9 mouse cellular contexts compared by ENCODE assay signal in the genomic region with DNA sequence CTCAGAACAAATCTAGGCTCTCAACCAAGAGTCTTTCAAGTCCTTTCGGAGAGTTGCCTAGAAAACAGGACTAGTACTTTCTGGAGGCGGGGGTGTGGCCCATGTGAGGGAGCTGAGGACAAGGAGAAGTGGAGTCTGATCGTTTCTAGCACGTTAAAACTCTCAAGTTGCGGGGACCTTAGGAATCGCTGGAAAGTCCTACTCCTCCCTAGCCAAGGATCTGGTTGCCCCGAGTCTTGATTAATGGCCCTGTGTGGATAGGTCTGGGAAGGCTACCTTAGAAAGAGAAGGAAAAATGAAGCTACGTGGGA. TPM values are rescaled to one million over a fixed set of nuclear protein-coding genes. Genes with fewer than 3 reads are reported as not detected.
DNase-seq lines count a peak whose midpoint lies in the region; ATAC-seq and TF ChIP-seq lines count a peak whose summit lies in the region.
"Had no signal": no experiment of that assay in that cellular context is flagged by ENCODE, and none has a peak within 500 bp of the region (broad histone marks: within the 10 kb centered on the region; RNA-seq: fewer than 3 reads in every experiment).

No protein-coding gene starts in this region.

- 4% methylated on average over 8 of the region's 8 CpGs for WGBS in embryonic facial prominence, embryonic 12.5 days
- WGBS in kidney, adult 2 months: 5% methylated on average over 8 of the region's 8 CpGs

- H3K4me2 ChIP-seq in embryonic facial prominence, embryonic 12.5 days (replicated peaks): peak overlapping the region; percentile 91

- no peak for TF ChIP-seq POLR2A in kidney, adult 2 months (IDR thresholded peaks at IDR 0.05; ENCODE audit: low read depth, low read length)

- TF ChIP-seq CTCF in kidney, adult 2 months (conservative IDR thresholded peaks at IDR 0.05; ENCODE audit: insufficient read depth, insufficient read length, low read depth, low read length): no peak

- peaks cover 55% of the 10 kb centered on the region for H3K4me1 ChIP-seq in embryonic facial prominence, embryonic 12.5 days
- peaks cover 8% of the 10 kb centered on the region; the same call in 1 of the 2 replicates for H3K4me1 ChIP-seq in kidney, adult 2 months (ENCODE audit: control insufficient read depth, insufficient read depth, low read length)

- 0 out of 2 replicates have a peak overlapping the region, but pooled peaks have one; percentile 38 for H3K4me3 ChIP-seq in embryonic facial prominence, embryonic 12.5 days
- H3K4me3 ChIP-seq in kidney, adult 2 months (ENCODE audit: insufficient read depth, low read depth, low read length): peak overlapping the region; percentile 46

- H3K27ac ChIP-seq in embryonic facial prominence, embryonic 12.5 days: no peak overlapping the region
- H3K27ac ChIP-seq in kidney, adult 2 months (ENCODE audit: insufficient read depth, low read depth, low read length): peak overlapping the region; percentile 87

- H3K9ac ChIP-seq in embryonic facial prominence, embryonic 12.5 days: no peak overlapping the region

- H3K9me3 ChIP-seq in embryonic facial prominence, embryonic 12.5 days: no peaks in the 10 kb centered on the region

- ATAC-seq in embryonic facial prominence, embryonic 12.5 days (ENCODE audit: insufficient number of reproducible peaks, insufficient read depth, low FRiP score, low TSS enrichment): no peak

- DNase-seq in kidney, adult 11 months: peak; percentile 52
- no peak for DNase-seq in kidney, adult 9 months
- DNase-seq in kidney, adult 2 months: no peak
- peak; percentile 81 for DNase-seq in lung, postnatal 10 days
- DNase-seq in cerebellum, adult 11-12 months: no peak
- DNase-seq in right cerebral cortex, postnatal 14 days: no peak
- DNase-seq in layer of hippocampus, adult 8-10 months (ENCODE audit: low spot score in 2 of 2): no peak

- H3K27me3 ChIP-seq in embryonic facial prominence, embryonic 12.5 days: peaks cover 89% of the 10 kb centered on the region
- H3K27me3 ChIP-seq in kidney, adult 2 months (replicated peaks; ENCODE audit: control insufficient read depth, insufficient read depth, low read length): no peaks in the 10 kb centered on the region

- no peaks in the 10 kb centered on the region for H3K36me3 ChIP-seq in embryonic facial prominence, embryonic 12.5 days
- no peaks in the 10 kb centered on the region for H3K36me3 ChIP-seq in kidney, adult 2 months (ENCODE audit: control insufficient read depth, insufficient read depth, low read length)

RNA-seq across cellular contexts. Expression of gene Ltbp4, which starts 6.0 kb away (rescaled TPM):
- polyA plus RNA-seq in embryonic facial prominence, embryonic 12.5 days (2016; fragmentation: Nextera tagmentation; extraction: Ambion mirVana): 15.9 and 16.8 TPM in 2 replicates
- polyA plus RNA-seq in kidney, adult 2 months (2012; rRNA removed): 76.9 and 84.7 TPM in 2 replicates
- total RNA-seq in layer of hippocampus, adult 8-10 months (2022): 10 to 100 TPM; 48.5 to 59.4 (median 57.9) TPM
- total RNA-seq: hematopoietic stem cell, adult 5-6 weeks had no signal

RNA-seq across cellular contexts. Expression of gene Shkbp1, which starts 24.3 kb away (rescaled TPM):
- 75.8 and 83.2 TPM in 2 replicates for polyA plus RNA-seq in embryonic facial prominence, embryonic 12.5 days (2016; fragmentation: Nextera tagmentation; extraction: Ambion mirVana)
- 39.2 and 45.5 TPM in 2 replicates for polyA plus RNA-seq in kidney, adult 2 months (2012; rRNA removed)
- 10 to 100 TPM; 29.6 to 49.1 (median 34.1) TPM for total RNA-seq in layer of hippocampus, adult 8-10 months (2022)

RNA-seq across cellular contexts. Expression of gene Gm20479, which starts 25.7 kb away (rescaled TPM):
- polyA plus RNA-seq in embryonic facial prominence, embryonic 12.5 days (2016; fragmentation: Nextera tagmentation; extraction: Ambion mirVana): 0.58 and 0.94 TPM in 2 replicates
- 0.39 TPM in 1 of 2 replicates, not detected in the other for polyA plus RNA-seq in kidney, adult 2 months (2012; rRNA removed)
- total RNA-seq in layer of hippocampus, adult 8-10 months (2022): not detected
- total RNA-seq: hematopoietic stem cell, adult 5-6 weeks had no signal

Comparison
In these comparisons a context has a peak if more than half of its experiments do, and no peak if none do; other contexts are left out.
1. DNase-seq: peak in kidney, adult 11 months (single experiment) and lung, postnatal 10 days (single experiment); none in kidney, adult 9 months (single experiment), kidney, adult 2 months (single experiment), cerebellum, adult 11-12 months (single experiment), right cerebral cortex, postnatal 14 days (single experiment) and layer of hippocampus, adult 8-10 months (0 of 2).